16 mouse cellular contexts compared by ENCODE assay signal in the genomic region with DNA sequence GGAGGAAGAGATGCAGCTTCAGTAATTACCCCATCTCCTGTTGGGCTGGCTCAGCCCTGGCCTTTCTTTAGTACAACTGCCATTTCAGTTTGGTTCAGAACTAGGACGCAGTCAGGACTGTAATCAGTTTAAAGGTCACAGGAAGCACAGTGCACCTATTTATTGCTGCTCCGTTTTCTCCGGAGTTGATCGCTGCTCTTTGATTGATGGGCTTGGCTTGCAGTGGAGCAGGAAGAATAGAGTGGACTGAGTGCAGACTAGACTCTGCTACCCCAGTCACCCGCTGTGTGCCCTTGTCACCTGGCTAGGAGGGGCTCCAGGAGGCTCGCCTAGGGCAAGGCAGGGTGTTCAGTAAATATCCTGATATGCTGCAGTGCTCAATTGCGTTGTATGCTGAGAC. TPM values are rescaled to one million over a fixed set of nuclear protein-coding genes. Genes with fewer than 3 reads are reported as not detected.
DNase-seq lines count a peak whose midpoint lies in the region; ATAC-seq and TF ChIP-seq lines count a peak whose summit lies in the region.
"Had no signal": no experiment of that assay in that cellular context is flagged by ENCODE, and none has a peak within 500 bp of the region (broad histone marks: within the 10 kb centered on the region; RNA-seq: fewer than 3 reads in every experiment).

No protein-coding gene starts in this region.

- TF ChIP-seq CTCF in ES-Bruce4 (IDR thresholded peaks at IDR 0.05; ENCODE audit: low read depth, low read length) = no peak

- 41% methylated on average over 7 of the region's 7 CpGs for WGBS in hindbrain, embryonic 11.5 days
- 45% methylated on average over 7 of the region's 7 CpGs for WGBS in hindbrain, embryonic 14.5 days

- TF ChIP-seq POLR2A in ES-Bruce4 (IDR thresholded peaks at IDR 0.05; ENCODE audit: insufficient read depth, low read length) = no peak

- 0 out of 2 replicates have a peak overlapping the region, but pooled peaks have one; percentile 17 for H3K27ac ChIP-seq in hindbrain, embryonic 11.5 days (ENCODE audit: low read depth, low read length)
- H3K27ac ChIP-seq in hindbrain, embryonic 14.5 days = no peak overlapping the region
- no peak overlapping the region for H3K27ac ChIP-seq in ES-Bruce4 (ENCODE audit: insufficient read depth, low read length)
- H3K27ac ChIP-seq: embryonic facial prominence, embryonic 13.5 days had no signal

- H3K4me1 ChIP-seq in hindbrain, embryonic 11.5 days (replicated peaks; ENCODE audit: control insufficient read depth, insufficient read depth, low read length) = no peaks in the 10 kb centered on the region
- no peaks in the 10 kb centered on the region for H3K4me1 ChIP-seq in hindbrain, embryonic 14.5 days (replicated peaks; ENCODE audit: control insufficient read depth, insufficient read depth, low read length)
- H3K4me1 ChIP-seq in ES-Bruce4 (ENCODE audit: control insufficient read depth, insufficient read depth, low read length) = peaks cover 2% of the 10 kb centered on the region
- H3K4me1 ChIP-seq: embryonic facial prominence, embryonic 13.5 days had no signal

- H3K9me3 ChIP-seq in hindbrain, embryonic 11.5 days (ENCODE audit: control insufficient read depth, low read length) = no peaks in the 10 kb centered on the region
- no peaks in the 10 kb centered on the region for H3K9me3 ChIP-seq in hindbrain, embryonic 14.5 days (ENCODE audit: control insufficient read depth, low read length)
- no peaks in the 10 kb centered on the region for H3K9me3 ChIP-seq in ES-Bruce4 (replicated peaks; ENCODE audit: control insufficient read depth, insufficient read depth, low read length, poor library complexity, severe bottlenecking)
- H3K9me3 ChIP-seq: embryonic facial prominence, embryonic 13.5 days had no signal

- no peaks in the 10 kb centered on the region for H3K27me3 ChIP-seq in hindbrain, embryonic 11.5 days (ENCODE audit: control insufficient read depth, insufficient read depth, low read length)
- H3K27me3 ChIP-seq in hindbrain, embryonic 14.5 days (ENCODE audit: control insufficient read depth, insufficient read depth, low read length) = no peaks in the 10 kb centered on the region
- no peaks in the 10 kb centered on the region for H3K27me3 ChIP-seq in ES-Bruce4 (ENCODE audit: control insufficient read depth, insufficient read depth, low read length, poor library complexity, severe bottlenecking)
- H3K27me3 ChIP-seq: embryonic facial prominence, embryonic 13.5 days had no signal

- H3K36me3 ChIP-seq in hindbrain, embryonic 11.5 days (ENCODE audit: control insufficient read depth, insufficient read depth, low read length) = no peaks in the 10 kb centered on the region
- H3K36me3 ChIP-seq in hindbrain, embryonic 14.5 days (replicated peaks; ENCODE audit: control insufficient read depth, insufficient read depth) = no peaks in the 10 kb centered on the region
- H3K36me3 ChIP-seq in ES-Bruce4 (ENCODE audit: control insufficient read depth, insufficient read depth, low read length, poor library complexity, severe bottlenecking) = no peaks in the 10 kb centered on the region
- H3K36me3 ChIP-seq: embryonic facial prominence, embryonic 13.5 days had no signal

- 0 out of 2 replicates have a peak, but pooled peaks have one; percentile 14 for ATAC-seq in hindbrain, embryonic 11.5 days (ENCODE audit: low FRiP score)
- ATAC-seq in hindbrain, embryonic 14.5 days (ENCODE audit: low FRiP score) = no peak

- 0 out of 2 replicates have a peak, but pooled peaks have one; percentile 58 for TF ChIP-seq EP300 in ES-Bruce4 (IDR thresholded peaks at IDR 0.05; ENCODE audit: insufficient read depth, low read depth, low read length)

- H3K4me3 ChIP-seq in hindbrain, embryonic 11.5 days (ENCODE audit: low read depth, low read length) = no peak overlapping the region
- no peak overlapping the region for H3K4me3 ChIP-seq in hindbrain, embryonic 14.5 days (replicated peaks; ENCODE audit: low read length)
- no peak overlapping the region for H3K4me3 ChIP-seq in ES-Bruce4 (ENCODE audit: low read depth, low read length)
- H3K4me3 ChIP-seq: embryonic facial prominence, embryonic 13.5 days; myocyte had no signal

- H3K9ac ChIP-seq in hindbrain, embryonic 11.5 days (ENCODE audit: low read depth, low read length) = no peak overlapping the region
- H3K9ac ChIP-seq in hindbrain, embryonic 14.5 days = no peak overlapping the region
- no peak overlapping the region for H3K9ac ChIP-seq in ES-Bruce4 (ENCODE audit: low read depth, poor library complexity, severe bottlenecking)
- H3K9ac ChIP-seq: embryonic facial prominence, embryonic 13.5 days had no signal

- H3K4me2 ChIP-seq in hindbrain, embryonic 11.5 days (replicated peaks; ENCODE audit: low read depth, low read length) = no peak overlapping the region
- no peak overlapping the region for H3K4me2 ChIP-seq in hindbrain, embryonic 14.5 days (replicated peaks)
- H3K4me2 ChIP-seq: embryonic facial prominence, embryonic 13.5 days; midbrain, embryonic 11.5 days had no signal

- DNase-seq in hindbrain, embryonic 11.5 days (ENCODE audit: low spot score) = no peak
- no peak for DNase-seq in hindbrain, embryonic 14.5 days (ENCODE audit: low spot score)
- peak; percentile 74 for DNase-seq in ZHBTc4 (ENCODE audit: low read depth, low spot score)
- peak; percentile 62 for DNase-seq in skeletal muscle tissue, adult 2 months (ENCODE audit: low read depth, low spot score)
- no peak for DNase-seq in thymus, postnatal 10 days (ENCODE audit: low spot score in 2 of 2)
- DNase-seq in layer of hippocampus, postnatal 14 days (ENCODE audit: low spot score in 2 of 2) = no peak
- DNase-seq: cerebellum, adult 11-12 months; kidney, adult 18-20 months; layer of hippocampus, postnatal 36 days; lung, postnatal 36 days had no signal

RNA-seq across cellular contexts. Expression of a gene that starts 51.8 kb away (rescaled TPM):
- 27.2 and 30.3 TPM in 2 replicates for polyA plus RNA-seq in hindbrain, embryonic 11.5 days (2014; fragmentation: Nextera tagmentation; extraction: Ambion mirVana)
- 9.3 and 10.2 TPM in 2 replicates for polyA plus RNA-seq in hindbrain, embryonic 14.5 days (2014; fragmentation: Nextera tagmentation; extraction: Ambion mirVana)
- 14.6 and 15.7 TPM in 2 replicates for polyA plus RNA-seq in ES-Bruce4 (2011; ENCODE audit: insufficient read depth, insufficient read length, low read depth, missing spikeins)
- 10 to 100 TPM; 74.8 to 78.5 TPM for total RNA-seq in layer of hippocampus, postnatal 14 days (2021)
- total RNA-seq: granulocyte monocyte progenitor cell, adult 5-6 weeks; MEL had no signal

Comparison
In these comparisons a context has a peak if more than half of its experiments do, and no peak if none do; other contexts are left out.
1. DNase-seq: peak in ZHBTc4 (single experiment) and skeletal muscle tissue, adult 2 months (single experiment); none in hindbrain, embryonic 11.5 days (single experiment), hindbrain, embryonic 14.5 days (single experiment), thymus, postnatal 10 days (0 of 2) and layer of hippocampus, postnatal 14 days (0 of 2).